Mouse (Mus musculus): ENCODE data around the gene Ptgfrn.

DNA sequence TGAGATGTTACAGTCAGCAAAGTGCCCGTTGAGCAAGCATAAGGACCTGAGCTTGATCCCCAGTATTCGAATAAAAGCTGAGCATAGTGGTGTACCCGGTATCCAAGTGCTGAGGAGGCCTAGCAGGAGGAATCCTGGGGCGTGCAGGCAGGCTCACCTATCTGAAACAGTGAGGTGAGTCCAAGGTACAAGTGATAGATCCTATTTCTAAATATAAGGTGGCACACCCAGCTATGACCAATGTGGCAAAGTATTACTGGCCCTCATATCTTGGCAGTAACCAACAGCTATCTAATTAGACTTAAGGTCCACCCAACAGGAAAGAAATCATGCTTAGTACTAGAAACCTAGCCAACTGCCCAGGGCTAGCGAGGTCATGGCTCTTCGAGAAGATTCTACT lies 87.1 kb downstream of the Ptgfrn start:
- no peak for TF ChIP-seq POLR2A (IDR thresholded peaks at IDR 0.05; ENCODE audit: low read depth, low read length)
- no peak for TF ChIP-seq CTCF (IDR thresholded peaks at IDR 0.05; ENCODE audit: borderline replicate concordance, insufficient read depth, low read length)

Measured in embryonic fibroblast, embryonic 13.5 days (primary cell).